Mouse (Mus musculus): ENCODE results near the gene Adcy9. TPM values are rescaled to one million over a fixed set of nuclear protein-coding genes. Genes with fewer than 3 reads are reported as not detected.

Gene Adcy9
- polyA plus RNA-seq, 1 experiment from 2014 or later = 2.7 TPM

GRCm38 (mm10) chr16:4436738-4437137, 16.4 kb upstream of the Adcy9 start:
- no peak for ATAC-seq (ENCODE audit: low FRiP score, low read depth)
- Histone ChIP-seq H3K27ac (replicated peaks) (no peak overlapping the region), H3K36me3 (no peaks in the 10 kb centered on the region), H3K9me3 (no peaks in the 10 kb centered on the region), H3K9ac (replicated peaks) (no peak overlapping the region), H3K4me3 (no peak overlapping the region), H3K27me3 (no peaks in the 10 kb centered on the region), H3K4me2 (replicated peaks) (no peak overlapping the region), H3K4me1 (no peaks in the 10 kb centered on the region)
- WGBS = 75% methylated on average over 4 of the region's 4 CpGs

- Histone ChIP-seq H3K27me3 (no peaks in the 10 kb centered on the region), H3K9ac (replicated peaks) (no peak overlapping the region), H3K4me1 (no peaks in the 10 kb centered on the region), H3K36me3 (no peaks in the 10 kb centered on the region), H3K9me3 (no peaks in the 10 kb centered on the region), H3K4me2 (replicated peaks) (no peak overlapping the region), H3K4me3 (no peak overlapping the region), H3K27ac (replicated peaks) (no peak overlapping the region)
- 96% methylated on average over 2 of the region's 2 CpGs for WGBS
- ATAC-seq (ENCODE audit: low FRiP score, low read depth) = no peak
Observed at GRCm38 (mm10) chr16:4435371-4435770, 15.1 kb upstream of the Adcy9 start.

GRCm38 (mm10) chr16:4431841-4432240, 11.5 kb upstream of the Adcy9 start:
- H3K27me3 ChIP-seq = no peaks in the 10 kb centered on the region
- H3K4me2 ChIP-seq (replicated peaks) = no peak overlapping the region
- H3K4me3 ChIP-seq = no peak overlapping the region
- no peak overlapping the region for H3K27ac ChIP-seq (replicated peaks)
- no peaks in the 10 kb centered on the region for H3K36me3 ChIP-seq
- ATAC-seq (ENCODE audit: low FRiP score, low read depth) = no peak
- no peaks in the 10 kb centered on the region for H3K4me1 ChIP-seq
- H3K9ac ChIP-seq (replicated peaks) = no peak overlapping the region
- WGBS = 85% methylated on average over 4 of the region's 4 CpGs
- H3K9me3 ChIP-seq = no peaks in the 10 kb centered on the region

GRCm38 (mm10) chr16:4431013-4431412, 10.7 kb upstream of the Adcy9 start:
- Histone ChIP-seq H3K27me3 (no peaks in the 10 kb centered on the region), H3K9ac (replicated peaks) (no peak overlapping the region), H3K4me1 (no peaks in the 10 kb centered on the region), H3K9me3 (no peaks in the 10 kb centered on the region), H3K36me3 (no peaks in the 10 kb centered on the region), H3K4me3 (no peak overlapping the region), H3K4me2 (replicated peaks) (no peak overlapping the region), H3K27ac (replicated peaks) (no peak overlapping the region)
- 82% methylated on average over 3 of the region's 3 CpGs for WGBS
- no peak for ATAC-seq (ENCODE audit: low FRiP score, low read depth)

- no peak for ATAC-seq (ENCODE audit: low FRiP score, low read depth)
- no peaks in the 10 kb centered on the region for H3K27me3 ChIP-seq
- 85% methylated on average over 5 of the region's 5 CpGs for WGBS
- H3K4me3 ChIP-seq = no peak overlapping the region
- H3K27ac ChIP-seq (replicated peaks) = no peak overlapping the region
- no peaks in the 10 kb centered on the region for H3K9me3 ChIP-seq
- no peaks in the 10 kb centered on the region for H3K36me3 ChIP-seq
- H3K9ac ChIP-seq (replicated peaks) = no peak overlapping the region
- no peaks in the 10 kb centered on the region for H3K4me1 ChIP-seq
- H3K4me2 ChIP-seq (replicated peaks) = no peak overlapping the region
Observed at GRCm38 (mm10) chr16:4430232-4430631, 9.9 kb upstream of the Adcy9 start.

- WGBS = 57% methylated on average over 4 of the region's 4 CpGs
- H3K9me3 ChIP-seq = no peaks in the 10 kb centered on the region
- H3K27ac ChIP-seq (replicated peaks) = no peak overlapping the region
- no peak overlapping the region for H3K9ac ChIP-seq (replicated peaks)
- 0 out of 2 replicates have a peak, but pooled peaks cover 5% of the 10 kb centered on the region for H3K27me3 ChIP-seq
- no peak for ATAC-seq (ENCODE audit: low FRiP score, low read depth)
- H3K36me3 ChIP-seq = no peaks in the 10 kb centered on the region
- H3K4me1 ChIP-seq = 0 out of 2 replicates have a peak, but pooled peaks cover under 1% of the 10 kb centered on the region
- H3K4me3 ChIP-seq = no peak overlapping the region
- H3K4me2 ChIP-seq (replicated peaks) = no peak overlapping the region
Observed at GRCm38 (mm10) chr16:4425658-4426234, 5.4 kb upstream of the Adcy9 start.

- Histone ChIP-seq H3K27ac (replicated peaks) (no peak overlapping the region), H3K27me3 (peaks cover 16% of the 10 kb centered on the region), H3K9ac (replicated peaks) (no peak overlapping the region), H3K9me3 (no peaks in the 10 kb centered on the region), H3K4me1 (peaks cover 13% of the 10 kb centered on the region), H3K36me3 (no peaks in the 10 kb centered on the region), H3K4me3 (no peak overlapping the region), H3K4me2 (replicated peaks) (no peak overlapping the region)
- 84% methylated on average over 5 of the region's 5 CpGs for WGBS
- no peak for ATAC-seq (ENCODE audit: low FRiP score, low read depth)
Observed at GRCm38 (mm10) chr16:4423613-4424012, 3.3 kb upstream of the Adcy9 start.

- no peak for ATAC-seq (ENCODE audit: low FRiP score, low read depth)
- no peak overlapping the region for H3K4me2 ChIP-seq (replicated peaks)
- H3K27ac ChIP-seq (replicated peaks) = no peak overlapping the region
- no peaks in the 10 kb centered on the region for H3K36me3 ChIP-seq
- peaks cover 15% of the 10 kb centered on the region for H3K4me1 ChIP-seq
- 98% methylated on average over 3 of the region's 3 CpGs for WGBS
- H3K9ac ChIP-seq (replicated peaks) = no peak overlapping the region
- H3K27me3 ChIP-seq = peaks cover 23% of the 10 kb centered on the region
- no peak overlapping the region for H3K4me3 ChIP-seq
- H3K9me3 ChIP-seq = no peaks in the 10 kb centered on the region
Observed at GRCm38 (mm10) chr16:4422991-4423390, 2.7 kb upstream of the Adcy9 start.

- Histone ChIP-seq H3K4me3 (peak overlapping the region; percentile 76), H3K9ac (replicated peaks) (peak overlapping the region; percentile 75), H3K36me3 (no peaks in the 10 kb centered on the region), H3K4me2 (replicated peaks) (peak overlapping the region; percentile 88), H3K27me3 (peaks cover 27% of the 10 kb centered on the region), H3K9me3 (no peaks in the 10 kb centered on the region), H3K27ac (replicated peaks) (peak overlapping the region; percentile 75), H3K4me1 (peaks cover 28% of the 10 kb centered on the region)
- ATAC-seq (ENCODE audit: low FRiP score, low read depth) = peak; percentile 83
- WGBS = under 1% methylated on average over 65 of the region's 85 CpGs
Observed at GRCm38 (mm10) chr16:4419546-4420297, 576 bp downstream of the Adcy9 start.

GRCm38 (mm10) chr16:4418776-4419545, 1.3 kb downstream of the Adcy9 start:
- peaks cover 27% of the 10 kb centered on the region for H3K27me3 ChIP-seq

GRCm38 (mm10) chr16:4418072-4418471, 2.2 kb downstream of the Adcy9 start:
- H3K27ac ChIP-seq (replicated peaks) = no peak overlapping the region
- ATAC-seq (ENCODE audit: low FRiP score, low read depth) = no peak
- peaks cover 31% of the 10 kb centered on the region for H3K4me1 ChIP-seq
- H3K9ac ChIP-seq (replicated peaks) = no peak overlapping the region
- no peaks in the 10 kb centered on the region for H3K36me3 ChIP-seq
- peak overlapping the region; percentile 88; the same call in 1 of the 2 replicates for H3K4me2 ChIP-seq (replicated peaks)
- 91% methylated on average over 11 of the region's 11 CpGs for WGBS
- no peak overlapping the region for H3K4me3 ChIP-seq
- H3K27me3 ChIP-seq = peaks cover 22% of the 10 kb centered on the region
- no peaks in the 10 kb centered on the region for H3K9me3 ChIP-seq

More at GRCm38 (mm10) chr16:4418776-4419545, 1.3 kb downstream of the Adcy9 start:
- H3K27ac ChIP-seq (replicated peaks) = no peak overlapping the region
- H3K9me3 ChIP-seq = no peaks in the 10 kb centered on the region
- peak overlapping the region; percentile 76 for H3K4me3 ChIP-seq
- peak overlapping the region; percentile 88 for H3K4me2 ChIP-seq (replicated peaks)
- H3K36me3 ChIP-seq = no peaks in the 10 kb centered on the region
- 15% methylated on average over 32 of the region's 32 CpGs for WGBS
- ATAC-seq (ENCODE audit: low FRiP score, low read depth) = peak; percentile 10; the same call in 1 of the 2 replicates
- peaks cover 31% of the 10 kb centered on the region for H3K4me1 ChIP-seq
- H3K9ac ChIP-seq (replicated peaks) = peak overlapping the region; percentile 75

GRCm38 (mm10) chr16:4417455-4417854, 2.8 kb downstream of the Adcy9 start:
- 81% methylated on average over 7 of the region's 7 CpGs for WGBS
- H3K27me3 ChIP-seq = peaks cover 22% of the 10 kb centered on the region
- H3K9me3 ChIP-seq = no peaks in the 10 kb centered on the region
- H3K9ac ChIP-seq (replicated peaks) = no peak overlapping the region
- no peak overlapping the region for H3K27ac ChIP-seq (replicated peaks)
- H3K36me3 ChIP-seq = no peaks in the 10 kb centered on the region
- peak overlapping the region; percentile 88; the same call in 1 of the 2 replicates for H3K4me2 ChIP-seq (replicated peaks)
- peaks cover 31% of the 10 kb centered on the region for H3K4me1 ChIP-seq
- ATAC-seq (ENCODE audit: low FRiP score, low read depth) = no peak
- H3K4me3 ChIP-seq = no peak overlapping the region
